Mouse (Mus musculus) splenic B cell, adult 2 months (primary cell): ENCODE measurements around the gene Ate1.
"Not testable (repeated sequence)": the region's sequence is repeated elsewhere in the genome, so short reads cannot be mapped to it uniquely, and the experiment has no call there.

Source experiments
- DNase-seq: peaks from one replicate; pipeline ENCODE4 v3.0.0-alpha.2; 2011; ENCODE audit warnings: low read depth, low spot score
- H3K27me3 ChIP-seq: 2 replicates; pipeline ENCODE4 v1.6.1; 2012; ENCODE audit warnings: mild to moderate bottlenecking, low read length, moderate library complexity, mixed read lengths; ENCODE audit not compliant: control insufficient read depth, poor library complexity, insufficient read depth, severe bottlenecking
- H3K36me3 ChIP-seq: 2 replicates; pipeline ENCODE4 v1.6.1; 2012; ENCODE audit warnings: mild to moderate bottlenecking, low read length, moderate library complexity, mixed read lengths; ENCODE audit not compliant: control insufficient read depth, poor library complexity, insufficient read depth, severe bottlenecking

The Ate1 gene

GRCm38 (mm10) chr7:130493346-130493745 lies 26.8 kb downstream of the Ate1 start:
- H3K27me3 ChIP-seq: no peaks in the 10 kb centered on the region
- peaks cover 2% of the 10 kb centered on the region; the same call in 1 of the 2 replicates for H3K36me3 ChIP-seq
- no peak for DNase-seq

DNA sequence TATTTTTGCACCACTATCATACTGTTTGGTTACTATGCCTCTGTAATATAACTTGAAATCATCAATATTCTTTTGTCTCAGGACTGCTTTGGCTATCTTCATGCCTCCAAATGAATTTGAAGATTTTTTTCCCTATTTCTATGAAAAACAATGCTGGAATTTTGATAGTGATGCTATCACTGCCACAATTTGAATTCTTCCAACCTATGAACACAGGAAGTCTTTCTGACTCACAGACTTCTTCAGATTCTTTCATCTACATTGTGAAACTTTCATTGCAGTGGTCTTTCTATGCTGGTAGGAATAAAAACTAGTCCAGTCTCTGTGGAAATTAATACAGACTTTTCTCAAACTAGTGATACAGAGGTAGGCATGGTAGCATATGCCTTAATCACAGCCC lies 28.1 kb downstream of the Ate1 start:
- Histone ChIP-seq H3K36me3 (0 out of 2 replicates have a peak, but pooled peaks cover 2% of the 10 kb centered on the region), H3K27me3 (no peaks in the 10 kb centered on the region)
- no peak for DNase-seq

- H3K27me3 ChIP-seq, H3K36me3 ChIP-seq: not testable (repeated sequence)
- DNase-seq: peak; percentile 27
These were observed 41.2 kb downstream of the Ate1 start for GRCm38 (mm10) chr7:130479003-130479402.

- peak; percentile 46 for DNase-seq
- Histone ChIP-seq H3K36me3 (0 out of 2 replicates have a peak, but pooled peaks cover 4% of the 10 kb centered on the region), H3K27me3 (no peaks in the 10 kb centered on the region)
These were observed 44.2 kb downstream of the Ate1 start for GRCm38 (mm10) chr7:130475970-130476369.

DNA sequence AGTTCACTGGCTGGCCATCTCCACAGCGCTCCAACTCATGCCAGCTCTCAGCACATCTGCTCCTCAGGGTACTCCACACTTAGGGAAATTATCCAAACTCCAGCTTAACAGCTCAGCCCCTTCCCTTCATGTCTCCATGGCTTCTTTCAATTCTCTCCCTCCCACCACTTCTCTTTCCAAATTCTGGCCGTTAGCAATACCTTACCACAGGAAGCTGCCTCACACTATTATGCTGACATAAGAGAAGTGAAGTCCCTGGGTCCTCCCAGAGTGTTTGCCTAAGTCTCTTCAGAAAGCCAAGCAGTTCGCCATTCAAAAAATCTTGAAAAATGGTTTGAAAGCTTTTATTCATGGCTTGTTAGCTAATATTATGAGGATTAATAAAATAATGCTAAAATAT lies 46.3 kb downstream of the Ate1 start:
- DNase-seq: no peak
- H3K36me3 ChIP-seq: 0 out of 2 replicates have a peak, but pooled peaks cover 7% of the 10 kb centered on the region
- no peaks in the 10 kb centered on the region for H3K27me3 ChIP-seq

DNA sequence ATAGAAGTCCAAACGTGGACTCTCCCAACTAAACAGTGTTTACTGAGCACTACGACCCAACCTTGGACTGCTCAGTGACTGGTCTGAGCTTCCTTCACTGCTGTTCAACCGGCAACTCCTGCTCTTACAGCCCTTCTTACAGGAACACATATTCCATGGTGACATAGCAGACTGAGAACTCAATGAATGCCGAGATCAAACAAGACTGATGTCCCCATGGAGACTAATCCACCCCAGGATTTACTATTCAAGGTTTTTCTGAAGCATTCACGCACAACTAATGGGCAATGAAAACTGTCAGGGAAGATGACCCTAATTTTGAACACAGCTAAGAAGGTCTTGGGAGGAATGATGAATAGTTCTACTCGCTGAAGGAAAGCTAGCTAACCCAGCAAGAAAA lies 47.5 kb downstream of the Ate1 start:
- H3K36me3 ChIP-seq: 0 out of 2 replicates have a peak, but pooled peaks cover 7% of the 10 kb centered on the region
- no peaks in the 10 kb centered on the region for H3K27me3 ChIP-seq
- DNase-seq: no peak

DNA sequence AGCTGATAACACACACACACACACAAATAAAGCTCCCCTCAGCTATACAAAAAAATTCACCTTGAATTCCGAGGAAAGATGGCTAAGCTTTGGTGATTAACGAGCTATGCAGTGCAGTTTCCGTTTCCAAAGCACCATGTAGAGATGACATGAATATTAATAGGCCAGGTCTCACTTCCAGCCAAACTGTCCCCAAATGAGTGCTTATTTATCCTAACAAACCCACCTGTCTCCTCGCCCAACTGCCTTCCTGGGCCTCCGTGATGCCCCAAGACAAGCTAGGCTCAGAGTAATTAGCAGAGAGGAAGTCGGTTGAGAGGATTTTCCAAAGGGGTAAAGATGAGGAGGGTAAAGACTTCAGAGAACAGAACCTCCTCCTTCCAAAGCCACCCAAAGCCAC lies 49.1 kb downstream of the Ate1 start:
- 0 out of 2 replicates have a peak, but pooled peaks cover 7% of the 10 kb centered on the region for H3K36me3 ChIP-seq
- H3K27me3 ChIP-seq: no peaks in the 10 kb centered on the region
- DNase-seq: no peak

DNA sequence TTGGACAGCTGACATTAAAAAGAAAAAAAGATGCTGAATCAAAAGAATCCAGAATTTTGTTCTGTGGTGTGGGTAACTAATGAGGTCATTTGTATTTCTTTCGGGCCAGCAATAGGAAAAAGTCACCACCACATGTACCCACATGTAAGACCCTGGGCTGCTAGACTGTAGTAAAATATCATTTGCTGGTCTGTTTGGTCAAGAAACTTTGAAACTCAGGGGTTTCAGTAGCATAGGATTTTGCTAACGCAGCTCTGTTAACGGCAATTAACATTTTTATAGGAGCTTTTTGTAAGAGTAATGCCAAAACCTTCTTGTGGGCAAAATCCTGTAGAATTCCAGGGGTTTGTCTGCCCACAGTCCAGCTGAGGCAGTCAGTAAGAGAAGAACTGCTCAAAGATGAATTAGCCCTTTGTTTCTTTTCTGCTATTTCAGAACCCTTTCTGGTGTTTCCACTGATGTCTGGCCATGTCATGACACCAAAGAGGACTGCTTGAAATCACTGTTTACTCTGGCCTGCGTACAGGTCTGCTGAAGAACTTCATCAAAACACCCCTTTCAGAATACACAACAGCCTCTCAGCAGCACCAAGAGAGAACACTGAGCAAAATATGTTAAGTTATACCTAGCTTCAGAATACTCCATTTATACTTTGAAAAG lies 64.5 kb downstream of the Ate1 start:
- no peak for DNase-seq
- no peaks in the 10 kb centered on the region for H3K27me3 ChIP-seq
- H3K36me3 ChIP-seq: peaks cover 4% of the 10 kb centered on the region; the same call in 1 of the 2 replicates

- H3K27me3 ChIP-seq: no peaks in the 10 kb centered on the region
- H3K36me3 ChIP-seq: peaks cover 4% of the 10 kb centered on the region; the same call in 1 of the 2 replicates
- DNase-seq: no peak
These were observed 65.9 kb downstream of the Ate1 start for GRCm38 (mm10) chr7:130454226-130454625.

DNA sequence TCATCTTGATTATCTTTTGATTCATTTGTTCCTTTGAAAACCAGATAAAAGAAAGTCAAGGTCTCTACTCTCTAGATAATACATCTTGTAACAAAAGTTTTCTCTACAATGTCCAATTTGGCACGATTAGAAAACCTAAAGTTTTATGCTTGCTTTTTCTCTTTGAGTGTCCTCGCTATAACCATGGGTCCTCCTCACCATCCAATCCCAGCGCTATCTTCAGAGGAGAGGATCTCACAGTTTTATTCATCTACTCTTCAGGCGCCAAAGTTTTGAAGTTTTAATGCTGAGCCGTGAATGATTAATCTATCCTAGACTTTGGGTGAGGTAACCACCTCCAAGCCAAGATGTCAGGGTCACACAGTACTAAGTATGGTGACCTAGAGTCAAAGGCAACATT lies 84.4 kb downstream of the Ate1 start:
- Histone ChIP-seq H3K27me3 (no peaks in the 10 kb centered on the region), H3K36me3 (0 out of 2 replicates have a peak, but pooled peaks cover 2% of the 10 kb centered on the region)
- no peak for DNase-seq

- 0 out of 2 replicates have a peak, but pooled peaks cover 2% of the 10 kb centered on the region for H3K36me3 ChIP-seq
- H3K27me3 ChIP-seq: no peaks in the 10 kb centered on the region
- DNase-seq: no peak
These were observed 88.0 kb downstream of the Ate1 start for GRCm38 (mm10) chr7:130432141-130432540.

DNA sequence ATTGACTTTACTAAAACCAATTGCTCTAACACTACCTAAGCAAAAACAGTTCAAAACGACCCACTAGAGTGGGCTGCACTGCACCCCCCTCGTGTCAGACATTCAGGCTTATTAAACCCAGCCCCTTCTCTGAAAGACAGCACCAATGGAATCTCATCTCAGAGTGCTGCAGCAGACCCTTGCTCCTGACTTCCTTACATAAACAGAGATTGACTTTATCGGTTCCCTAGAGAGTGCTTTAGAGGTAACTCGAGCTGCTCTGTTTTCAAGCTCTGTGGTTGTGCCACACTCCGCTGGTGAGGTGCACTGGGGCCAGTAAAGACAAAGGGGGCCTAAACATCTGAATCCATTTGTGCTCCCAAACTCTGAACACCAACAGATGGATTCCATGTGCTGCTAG lies 93.6 kb downstream of the Ate1 start:
- no peaks in the 10 kb centered on the region for H3K27me3 ChIP-seq
- no peak for DNase-seq
- no peaks in the 10 kb centered on the region for H3K36me3 ChIP-seq

GRCm38 (mm10) chr7:130425991-130426390 lies 94.2 kb downstream of the Ate1 start:
- DNase-seq: no peak
- Histone ChIP-seq H3K27me3 (no peaks in the 10 kb centered on the region), H3K36me3 (no peaks in the 10 kb centered on the region)

DNA sequence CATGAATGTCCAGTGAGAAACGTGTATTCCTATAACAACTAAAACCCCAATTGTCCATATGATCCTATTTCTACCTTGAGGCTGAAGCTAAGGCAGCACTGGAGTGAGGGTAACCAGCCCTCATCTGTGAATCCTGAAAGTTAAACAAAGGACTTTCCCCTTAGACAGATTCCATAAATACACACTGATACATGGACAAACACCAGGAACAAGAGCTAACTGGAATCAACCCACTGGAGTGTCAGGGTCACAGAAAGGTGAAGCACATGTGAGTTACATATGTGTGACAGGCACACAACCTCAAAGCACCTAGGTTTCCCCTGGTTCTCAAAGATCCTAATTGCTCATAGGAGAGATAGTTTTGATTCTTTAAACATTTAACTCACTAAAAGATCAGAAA lies 100.2 kb downstream of the Ate1 start:
- DNase-seq: no peak
- H3K36me3 ChIP-seq: 0 out of 2 replicates have a peak, but pooled peaks cover 2% of the 10 kb centered on the region
- no peaks in the 10 kb centered on the region for H3K27me3 ChIP-seq

DNA sequence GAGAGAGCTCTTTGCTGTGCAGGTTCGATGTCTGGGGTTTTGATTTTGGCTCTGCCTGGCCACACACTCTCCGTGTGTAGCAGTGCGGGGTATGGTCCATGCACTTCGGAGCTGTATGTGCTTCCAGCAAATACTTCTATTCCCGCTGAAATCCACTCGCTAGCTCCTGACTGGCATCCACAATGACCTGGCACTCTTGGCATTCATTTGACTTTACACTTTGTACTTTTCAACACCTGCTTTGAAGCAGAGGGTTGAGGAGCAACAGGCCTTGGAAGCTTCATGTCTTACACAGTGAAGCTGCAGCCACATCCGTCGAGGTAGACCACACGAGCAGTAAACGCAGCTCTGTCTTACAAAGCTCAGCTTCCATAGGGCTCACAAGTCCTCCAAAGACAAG lies 112.5 kb downstream of the Ate1 start:
- DNase-seq: no peak
- Histone ChIP-seq H3K36me3 (no peaks in the 10 kb centered on the region), H3K27me3 (no peaks in the 10 kb centered on the region)

DNA sequence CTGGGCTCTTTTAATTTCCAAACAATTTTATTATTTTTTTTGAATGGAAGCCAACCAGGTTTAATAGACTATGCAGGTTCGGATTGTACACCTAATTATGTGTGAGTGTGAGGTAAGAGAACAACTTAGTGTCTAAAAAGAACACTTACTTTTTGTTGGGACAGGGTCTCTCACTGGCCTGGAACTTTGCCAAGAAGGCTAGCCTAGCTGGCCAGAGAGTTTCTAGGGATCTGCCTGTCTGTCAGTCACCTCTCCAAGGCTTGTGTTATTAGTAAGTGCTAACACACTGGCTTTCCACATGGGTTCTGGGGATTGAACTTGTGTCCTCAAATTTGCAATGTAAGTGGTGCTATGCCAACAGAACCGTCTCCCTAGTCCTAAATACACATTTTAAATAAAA lies 116.8 kb downstream of the Ate1 start:
- no peak for DNase-seq
- Histone ChIP-seq H3K27me3 (no peaks in the 10 kb centered on the region), H3K36me3 (no peaks in the 10 kb centered on the region)
